Mouse (Mus musculus) intestine, postnatal 0 days (tissue): ENCODE data around the gene Notch1. TPM values are rescaled to one million over a fixed set of nuclear protein-coding genes. Genes with fewer than 3 reads are reported as not detected.

Experiments
- ATAC-seq: fragments of 200-750 bp; cut with Nextera tagmentation; 2 replicates; pipeline ENCODE4 v1.8.0; 2017; ENCODE audit warnings: mild to moderate bottlenecking, moderate TSS enrichment, moderate library complexity
- H3K27ac ChIP-seq: fragments of 300-500 bp; sonication (generic); 2 replicates; pipeline ENCODE4 v1.5.1; 2014; ENCODE audit warnings: mild to moderate bottlenecking, low read depth, low read length, moderate library complexity
- H3K27me3 ChIP-seq: fragments of 300-500 bp; sonication (generic); replicated peaks from 2 replicates; pipeline ENCODE4 v1.6.1; 2014; ENCODE audit warnings: low read length, mixed read lengths; ENCODE audit not compliant: control insufficient read depth, insufficient read depth
- H3K36me3 ChIP-seq: fragments of 300-500 bp; sonication (generic); 2 replicates; pipeline ENCODE4 v1.6.1; 2014; ENCODE audit warnings: mild to moderate bottlenecking, moderate library complexity; ENCODE audit not compliant: control insufficient read depth, insufficient read depth
- H3K4me1 ChIP-seq: fragments of 300-500 bp; sonication (generic); replicated peaks from 2 replicates; pipeline ENCODE4 v1.6.1; 2014; ENCODE audit warnings: antibody characterized with exemption, low read length, mixed read lengths; ENCODE audit not compliant: control insufficient read depth, insufficient read depth
- H3K4me2 ChIP-seq: fragments of 300-500 bp; sonication (generic); replicated peaks from 2 replicates; pipeline ENCODE4 v1.6.1; 2014; ENCODE audit warnings: low read depth, mild to moderate bottlenecking, moderate library complexity
- H3K4me3 ChIP-seq: fragments of 300-500 bp; sonication (generic); 2 replicates; pipeline ENCODE4 v1.5.1; 2014; ENCODE audit warnings: low read depth, low read length
- H3K9ac ChIP-seq: fragments of 300-500 bp; sonication (generic); 2 replicates; pipeline ENCODE4 v1.6.1; 2014; ENCODE audit warnings: mild to moderate bottlenecking, low read depth, low read length
- H3K9me3 ChIP-seq: fragments of 300-500 bp; sonication (generic); 2 replicates; pipeline ENCODE4 v1.6.1; 2016; ENCODE audit warnings: mixed run types; ENCODE audit not compliant: control insufficient read depth
- CTCF ChIP-seq: sonication (generic); IDR thresholded peaks from 2 replicates; pipeline ENCODE4 v1.5.1; 2016; ENCODE audit warnings: low read depth, mild to moderate bottlenecking, control low read depth, antibody characterized with exemption, moderate library complexity
- WGBS: fragments of 180-500 bp; shearing (Covaris S2); extraction: QIAGEN DNeasy Blood & Tissue Kit; methylation state at CpG from one replicate; pipeline ENCODE4 v1.1.7; 2014; 5-methylcytosine and 5-hydroxymethylcytosine counted together
- polyA plus RNA-seq: library from polyadenylated mRNA; unstranded; fragments of >200 nt; fragmentation: Nextera tagmentation; extraction: Ambion mirVana; gene quantifications from 2 replicates; pipeline ENCODE4 v1.2.1, GENCODE M21; 2015

The Notch1 gene
- polyA plus RNA-seq, 1 experiment from 2014 or later = 3.6 TPM

DNA sequence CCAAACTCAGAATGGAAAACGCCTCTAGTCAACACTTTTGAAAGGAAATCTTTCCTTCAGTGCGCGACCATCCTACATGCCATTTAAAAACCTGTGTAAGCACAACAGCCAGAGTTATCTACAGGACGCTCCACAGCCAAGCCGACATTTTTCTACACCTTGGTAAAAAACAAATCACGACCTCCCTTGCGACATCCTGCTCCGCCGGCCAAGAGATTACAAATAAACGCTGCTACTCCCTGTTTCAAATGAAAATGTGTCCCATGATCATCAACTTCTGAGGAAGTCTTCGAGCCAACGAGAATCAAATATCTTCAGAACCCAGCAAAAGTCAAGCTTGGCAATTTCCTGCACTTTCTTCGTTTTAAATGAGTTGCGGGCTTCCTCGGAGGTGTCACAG, 72.1 kb downstream of the Notch1 start:
- Histone ChIP-seq H3K4me3 (peak overlapping the region; percentile 93), H3K36me3 (peaks cover 28% of the 10 kb centered on the region), H3K9me3 (no peaks in the 10 kb centered on the region), H3K27ac (peak overlapping the region; percentile 96), H3K4me2 (peak overlapping the region; percentile 75), H3K9ac (peak overlapping the region; percentile 91), H3K4me1 (peaks cover 10% of the 10 kb centered on the region), H3K27me3 (no peaks in the 10 kb centered on the region)
- no peak for ATAC-seq
- TF ChIP-seq CTCF = no peak
- under 1% methylated on average over 15 of the region's 15 CpGs for WGBS

DNA sequence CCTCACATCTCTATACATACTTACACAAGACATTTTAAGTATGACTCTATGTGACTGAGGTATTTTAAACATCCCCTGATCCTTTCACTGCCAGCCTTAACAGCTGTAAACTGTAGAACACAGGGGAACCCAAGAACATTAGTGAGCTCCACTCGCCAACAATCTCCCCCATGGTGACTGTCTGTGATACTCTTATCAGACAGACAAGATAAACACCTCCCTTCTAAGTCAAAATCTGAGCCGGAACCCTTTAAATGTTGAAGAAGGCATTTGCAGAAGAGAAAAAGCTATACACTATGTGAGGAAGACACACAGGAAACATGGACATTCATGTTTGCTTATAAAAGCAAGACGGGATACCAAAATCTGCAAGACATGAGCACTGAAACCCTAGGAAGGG, 72.6 kb downstream of the Notch1 start:
- H3K36me3 ChIP-seq = peaks cover 33% of the 10 kb centered on the region
- 0 out of 2 replicates have a peak overlapping the region, but pooled peaks have one; percentile 96 for H3K27ac ChIP-seq
- H3K4me2 ChIP-seq = peak overlapping the region; percentile 75
- peak overlapping the region; percentile 91 for H3K9ac ChIP-seq
- peak overlapping the region; percentile 93 for H3K4me3 ChIP-seq
- 14% methylated on average over 3 of the region's 3 CpGs for WGBS
- ATAC-seq = no peak
- peaks cover 10% of the 10 kb centered on the region for H3K4me1 ChIP-seq
- no peaks in the 10 kb centered on the region for H3K9me3 ChIP-seq
- TF ChIP-seq CTCF = no peak
- H3K27me3 ChIP-seq = no peaks in the 10 kb centered on the region

DNA sequence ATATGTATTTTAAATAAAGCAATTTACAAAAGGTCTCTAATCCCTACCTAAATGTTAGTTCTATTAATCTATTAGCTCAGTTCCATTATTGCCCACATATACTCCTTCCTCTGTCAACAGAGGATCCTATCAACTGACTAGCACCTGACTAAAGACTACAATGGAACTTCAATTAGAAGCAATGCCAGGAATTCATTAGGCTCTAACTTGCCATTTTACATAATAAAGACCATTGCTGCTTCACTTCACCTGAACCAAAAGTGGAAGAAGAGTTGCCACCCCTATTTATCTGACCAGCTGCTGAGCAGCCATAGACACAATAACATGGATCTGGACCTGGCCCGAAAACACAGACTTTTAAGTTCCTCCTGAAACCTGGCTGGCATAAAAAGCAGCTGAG, 73.6 kb downstream of the Notch1 start:
- no peak for ATAC-seq
- Histone ChIP-seq H3K27me3 (no peaks in the 10 kb centered on the region), H3K36me3 (peaks cover 43% of the 10 kb centered on the region), H3K9ac (no peak overlapping the region), H3K4me2 (no peak overlapping the region), H3K27ac (no peak overlapping the region), H3K4me3 (no peak overlapping the region), H3K9me3 (no peaks in the 10 kb centered on the region), H3K4me1 (peaks cover 10% of the 10 kb centered on the region)
- WGBS = 94% methylated on average over 1 of the region's 1 CpGs
- TF ChIP-seq CTCF = no peak

DNA sequence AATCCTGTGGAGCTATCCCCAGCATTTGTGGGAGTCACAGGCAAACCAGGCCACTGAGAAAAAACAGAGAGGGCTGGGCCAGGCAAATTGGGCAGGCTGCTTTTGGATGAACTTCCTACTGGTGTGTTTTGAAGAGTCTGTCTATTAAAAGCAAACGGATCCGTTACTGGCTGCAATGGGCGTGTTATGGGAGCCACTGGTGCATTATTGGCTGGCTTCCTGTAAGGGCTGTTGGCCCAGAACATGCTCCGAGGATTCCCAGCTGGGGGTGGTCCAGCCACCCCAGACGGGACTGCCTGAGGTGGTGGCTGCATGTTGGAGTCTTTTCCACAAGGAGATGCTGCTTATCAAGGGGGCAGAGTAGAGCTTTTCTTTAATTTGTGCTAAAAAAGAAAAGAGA, 74.8 kb downstream of the Notch1 start:
- Histone ChIP-seq H3K9ac (no peak overlapping the region), H3K27ac (no peak overlapping the region), H3K9me3 (no peaks in the 10 kb centered on the region), H3K4me1 (peaks cover 7% of the 10 kb centered on the region), H3K4me3 (no peak overlapping the region), H3K27me3 (no peaks in the 10 kb centered on the region), H3K4me2 (no peak overlapping the region), H3K36me3 (peaks cover 52% of the 10 kb centered on the region)
- 79% methylated on average over 5 of the region's 5 CpGs for WGBS
- TF ChIP-seq CTCF = no peak
- ATAC-seq = no peak

DNA sequence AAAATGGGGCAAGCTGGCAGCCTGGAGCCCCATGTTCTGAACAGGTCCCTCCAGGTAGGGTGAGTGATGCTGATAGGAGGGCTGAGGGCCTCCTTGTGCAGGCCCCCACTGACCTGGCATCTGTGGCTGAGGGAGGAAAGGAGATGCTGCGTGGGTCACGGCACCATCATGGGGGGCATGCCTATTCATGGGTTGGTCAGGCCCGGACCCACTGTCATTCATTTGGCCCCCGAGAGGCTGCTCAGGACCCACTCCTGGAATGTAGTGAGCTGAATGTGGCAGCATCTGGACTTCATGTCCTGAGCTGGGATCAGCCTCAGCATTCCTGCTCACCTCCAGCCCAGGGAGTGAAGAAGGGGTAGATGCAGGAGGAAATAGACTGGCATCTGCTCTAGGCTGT, 75.2 kb downstream of the Notch1 start:
- Histone ChIP-seq H3K36me3 (peaks cover 52% of the 10 kb centered on the region), H3K4me3 (no peak overlapping the region), H3K27me3 (no peaks in the 10 kb centered on the region), H3K9me3 (no peaks in the 10 kb centered on the region), H3K4me2 (no peak overlapping the region), H3K27ac (no peak overlapping the region), H3K4me1 (0 out of 2 replicates have a peak, but pooled peaks cover 4% of the 10 kb centered on the region), H3K9ac (no peak overlapping the region)
- TF ChIP-seq CTCF = no peak
- 93% methylated on average over 4 of the region's 4 CpGs for WGBS
- no peak for ATAC-seq

DNA sequence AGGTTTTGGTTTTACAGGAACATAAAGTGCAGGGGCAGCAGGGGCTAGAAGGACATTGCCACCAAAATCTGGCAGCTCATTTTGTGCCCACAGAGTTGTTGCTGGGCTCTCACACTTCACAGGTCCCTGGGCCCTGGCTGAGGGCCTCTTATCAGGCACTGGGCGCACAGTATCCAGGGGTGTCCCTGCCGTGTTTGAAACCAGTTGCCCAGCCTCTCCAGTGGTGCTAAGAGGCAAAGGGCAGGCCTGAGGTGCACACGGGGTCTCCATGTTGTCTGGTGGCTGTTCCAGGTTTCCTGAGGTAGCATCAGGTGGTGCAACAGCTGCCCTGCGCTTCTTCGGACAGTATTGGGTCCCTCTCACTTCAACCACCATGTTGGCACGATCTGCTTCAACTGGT, 76.8 kb downstream of the Notch1 start:
- Histone ChIP-seq H3K27ac (no peak overlapping the region), H3K36me3 (peaks cover 67% of the 10 kb centered on the region), H3K9me3 (no peaks in the 10 kb centered on the region), H3K4me2 (no peak overlapping the region), H3K27me3 (no peaks in the 10 kb centered on the region), H3K4me1 (0 out of 2 replicates have a peak, but pooled peaks cover 4% of the 10 kb centered on the region), H3K9ac (no peak overlapping the region), H3K4me3 (no peak overlapping the region)
- 90% methylated on average over 6 of the region's 6 CpGs for WGBS
- ATAC-seq = no peak
- TF ChIP-seq CTCF = no peak

DNA sequence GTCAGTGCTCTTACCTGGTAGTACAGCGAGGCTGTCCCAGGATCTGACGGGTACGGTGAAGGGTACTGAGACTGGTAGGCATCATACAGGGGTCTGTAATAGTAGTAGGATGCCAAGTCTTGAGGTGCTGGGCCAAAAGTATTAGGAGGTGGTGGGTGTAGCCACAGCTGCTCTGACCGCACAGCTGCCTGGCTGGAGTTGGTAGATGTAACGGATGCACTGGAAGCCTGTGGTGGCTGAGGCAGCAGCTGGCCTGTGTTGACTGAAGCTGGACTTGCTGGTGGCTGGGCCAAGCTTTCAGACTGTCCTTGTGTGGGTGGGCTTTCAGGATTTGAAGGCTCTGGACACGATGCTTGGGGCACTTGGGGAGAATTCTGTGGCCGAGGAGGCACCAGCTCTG, 78.1 kb downstream of the Notch1 start:
- no peak overlapping the region for H3K4me3 ChIP-seq
- no peak for TF ChIP-seq CTCF
- H3K9me3 ChIP-seq = no peaks in the 10 kb centered on the region
- H3K27ac ChIP-seq = no peak overlapping the region
- H3K9ac ChIP-seq = no peak overlapping the region
- H3K27me3 ChIP-seq = no peaks in the 10 kb centered on the region
- no peaks in the 10 kb centered on the region for H3K4me1 ChIP-seq
- WGBS = 83% methylated on average over 7 of the region's 7 CpGs
- no peak for ATAC-seq
- no peak overlapping the region for H3K4me2 ChIP-seq
- peaks cover 80% of the 10 kb centered on the region for H3K36me3 ChIP-seq
